Mouse (Mus musculus): ENCODE measurements at regions not wholly inside any gene's neighbourhood (a gene's known extent, or its start where the extent isn't known, plus 50 kb on each side); places are given as distances from the start of the nearest gene placed in this dataset.

DNA sequence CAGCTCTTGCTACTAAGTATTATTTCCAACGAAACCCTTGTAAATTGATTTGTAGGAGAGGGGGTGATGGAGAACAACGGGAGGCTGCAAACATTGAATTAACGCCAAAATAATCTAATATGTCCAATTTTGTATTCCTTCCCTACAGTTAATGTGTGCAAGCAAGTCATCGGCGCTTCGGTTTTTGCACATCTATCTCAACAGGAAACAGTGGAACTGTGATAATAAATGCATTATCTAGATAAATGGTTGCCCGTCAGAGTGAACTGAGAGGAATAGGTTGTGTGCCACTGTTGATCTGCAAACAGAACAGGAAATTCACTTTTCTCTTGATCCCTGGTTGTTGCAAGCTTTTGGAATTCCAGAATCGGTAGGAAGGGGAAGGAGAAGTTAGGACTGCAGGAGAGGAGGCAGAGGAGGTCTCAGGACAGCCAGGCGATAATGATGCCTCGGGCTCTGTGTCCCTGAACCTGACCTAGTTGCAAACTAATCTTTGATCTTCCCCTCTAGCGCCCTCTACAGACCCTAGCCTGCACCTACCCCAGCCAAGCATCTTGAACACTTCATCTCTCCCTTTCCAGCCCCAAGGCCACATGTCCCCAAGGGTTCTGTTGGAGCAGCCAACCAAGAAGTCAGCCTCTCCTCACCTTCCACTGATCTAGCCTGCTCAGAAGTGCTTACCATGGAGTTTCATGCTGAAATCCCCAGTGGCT, 221.8 kb upstream of the Hs6st1 start:
- TF ChIP-seq CTCF (IDR thresholded peaks at IDR 0.05; ENCODE audit: control insufficient read depth, insufficient read depth, insufficient read length) (no peak), MYOG (IDR thresholded peaks at IDR 0.05; ENCODE audit: control insufficient read depth, extremely low read depth, insufficient read length) (no peak), MAX (IDR thresholded peaks at IDR 0.05) (no peak), USF1 (IDR thresholded peaks at IDR 0.05; ENCODE audit: low read depth) (no peak), CEBPB (IDR thresholded peaks at IDR 0.05; ENCODE audit: low read depth) (no peak), MYOD1 (IDR thresholded peaks at IDR 0.05; ENCODE audit: control insufficient read depth, insufficient read length, low read depth) (no peak)

Data from C2C12 (cell line).